Mouse (Mus musculus): ENCODE data around the gene Nfib. TPM values are rescaled to one million over a fixed set of nuclear protein-coding genes. Genes with fewer than 3 reads are reported as not detected.
A peak's percentile ranks its signal among the peaks of the same experiment; 100 is the strongest.

Gene Nfib
- total and polyA plus RNA-seq, 3 experiments = 0.04 to 0.11 (median 0.09) TPM

GRCm38 (mm10) chr4:82289596-82289995 lies 416.0 kb downstream of the Nfib start:
- Histone ChIP-seq H3K27ac (ENCODE audit: insufficient read depth, low read depth) (no peak overlapping the region), H3K4me1 (ENCODE audit: control insufficient read depth in 1 of 2, insufficient read depth in 2 of 2) (peaks cover 5 to 23% of the 10 kb centered on the region in 2 experiments; a peak in 3 of 4 replicates), H3K9me3 (replicated peaks; ENCODE audit: low read length) (no peaks in the 10 kb centered on the region), H3K36me3 (replicated peaks in 1 of 2; ENCODE audit: control insufficient read depth in 1 of 2, insufficient read depth in 1 of 2, low read length in 1 of 2) (no peaks in the 10 kb centered on the region), H3K4me3 (replicated peaks in 1 of 3; ENCODE audit: low read depth in 2 of 3, low read length in 2 of 3, poor library complexity in 1 of 3) (no peak overlapping the region), H3K4me2 (ENCODE audit: insufficient read depth, low read depth, poor library complexity, severe bottlenecking) (no peak overlapping the region), H3K27me3 (replicated peaks) (no peaks in the 10 kb centered on the region), H3K9ac (ENCODE audit: insufficient read depth, low read depth) (no peak overlapping the region), H3K79me2 (replicated peaks; ENCODE audit: control insufficient read depth, extremely low read depth, insufficient read depth, poor library complexity, severe bottlenecking) (no peaks in the 10 kb centered on the region)
- peak; percentile 16 for DNase-seq (ENCODE audit: extremely low read depth)
- dilution Hi-C loops (cut with MboI; ENCODE audit: extremely low pct_ligation_motif_present, extremely low pct_unique_long_range_greater_than_20kb, low sequenced_read_pairs) (no loop called here), in situ Hi-C loops (cut with MboI; ENCODE audit: low pct_ligation_motif_present, low pct_unique_long_range_greater_than_20kb, low sequenced_read_pairs) (no loop called here)
- TF ChIP-seq SMC3 (IDR thresholded peaks at IDR 0.05; ENCODE audit: low read depth, low read length) (no peak), CTCF (conservative IDR thresholded peaks at IDR 0.05 in 1 of 2, IDR thresholded peaks at IDR 0.05 in 1 of 2; ENCODE audit: low read depth in 2 of 2, low read length in 2 of 2) (no peak), GABPA (IDR thresholded peaks at IDR 0.05; ENCODE audit: insufficient replicate concordance, low read depth, low read length) (no peak), ETS1 (conservative IDR thresholded peaks at IDR 0.05; ENCODE audit: low read depth, low read length) (no peak), MYC (IDR thresholded peaks at IDR 0.05; ENCODE audit: low read depth, low read length) (no peak), IRF4 (IDR thresholded peaks at IDR 0.05; ENCODE audit: low read depth, low read length) (no peak), JUND (conservative IDR thresholded peaks at IDR 0.05; ENCODE audit: low read depth, low read length) (no peak), POLR2AphosphoS2 (IDR thresholded peaks at IDR 0.05; ENCODE audit: low read depth, low read length) (no peak), MEF2A (IDR thresholded peaks at IDR 0.05; ENCODE audit: borderline replicate concordance, low read depth, low read length) (no peak), USF1 (IDR thresholded peaks at IDR 0.05; ENCODE audit: low read depth, low read length) (no peak)

- TF ChIP-seq CHD1 (IDR thresholded peaks at IDR 0.05; ENCODE audit: low read depth, low read length) (no peak), EP300 (IDR thresholded peaks at IDR 0.05; ENCODE audit: low read length) (no peak)
- H3K9me3 ChIP-seq (replicated peaks; ENCODE audit: low read length) = no peaks in the 10 kb centered on the region
- no peak overlapping the region for H3K4me2 ChIP-seq (ENCODE audit: insufficient read depth, low read depth, poor library complexity, severe bottlenecking)
- no peak overlapping the region for H3K4me3 ChIP-seq (replicated peaks in 1 of 3; ENCODE audit: low read depth in 2 of 3, low read length in 2 of 3, poor library complexity in 1 of 3)
- dilution Hi-C loops (cut with MboI; ENCODE audit: extremely low pct_ligation_motif_present, extremely low pct_unique_long_range_greater_than_20kb, low sequenced_read_pairs) (no loop called here), in situ Hi-C loops (cut with MboI; ENCODE audit: low pct_ligation_motif_present, low pct_unique_long_range_greater_than_20kb, low sequenced_read_pairs) (no loop called here)
- H3K79me2 ChIP-seq (replicated peaks; ENCODE audit: control insufficient read depth, extremely low read depth, insufficient read depth, poor library complexity, severe bottlenecking) = no peaks in the 10 kb centered on the region
- no peak overlapping the region for H3K9ac ChIP-seq (ENCODE audit: insufficient read depth, low read depth)
- H3K27me3 ChIP-seq (replicated peaks) = no peaks in the 10 kb centered on the region
- no peak for DNase-seq (ENCODE audit: extremely low read depth)
- H3K27ac ChIP-seq (ENCODE audit: insufficient read depth, low read depth) = no peak overlapping the region
- no peaks in the 10 kb centered on the region for H3K36me3 ChIP-seq (replicated peaks in 1 of 2; ENCODE audit: control insufficient read depth in 1 of 2, insufficient read depth in 1 of 2, low read length in 1 of 2)
- H3K4me1 ChIP-seq (ENCODE audit: control insufficient read depth in 1 of 2, insufficient read depth in 2 of 2) = peaks cover 5 to 23% of the 10 kb centered on the region in 2 experiments; a peak in 3 of 4 replicates
Measured at GRCm38 (mm10) chr4:82288138-82288537, 417.4 kb downstream of the Nfib start.

- H3K4me2 ChIP-seq (ENCODE audit: insufficient read depth, low read depth, poor library complexity, severe bottlenecking) = no peak overlapping the region
- DNase-seq (ENCODE audit: extremely low read depth) = peak; percentile 13
- H3K9me3 ChIP-seq (replicated peaks; ENCODE audit: low read length) = no peaks in the 10 kb centered on the region
- no peaks in the 10 kb centered on the region for H3K27me3 ChIP-seq (replicated peaks)
- H3K27ac ChIP-seq (ENCODE audit: insufficient read depth, low read depth) = no peak overlapping the region
- no peak overlapping the region for H3K4me3 ChIP-seq (replicated peaks in 1 of 3; ENCODE audit: low read depth in 2 of 3, low read length in 2 of 3, poor library complexity in 1 of 3)
- TF ChIP-seq MXI1 (IDR thresholded peaks at IDR 0.05; ENCODE audit: low read depth, low read length) (no peak), JUN (IDR thresholded peaks at IDR 0.05; ENCODE audit: insufficient read depth, low read depth, low read length) (no peak), POLR2A (IDR thresholded peaks at IDR 0.05; ENCODE audit: low read depth, low read length) (no peak), JUND (conservative IDR thresholded peaks at IDR 0.05; ENCODE audit: low read depth, low read length) (no peak), RCOR1 (conservative IDR thresholded peaks at IDR 0.05; ENCODE audit: low read depth, low read length) (no peak), HCFC1 (IDR thresholded peaks at IDR 0.05; ENCODE audit: low read depth, low read length) (no peak), MYC (IDR thresholded peaks at IDR 0.05; ENCODE audit: low read depth, low read length) (no peak), SIN3A (IDR thresholded peaks at IDR 0.05; ENCODE audit: low read length) (no peak)
- in situ Hi-C loops (cut with MboI; ENCODE audit: low pct_ligation_motif_present, low pct_unique_long_range_greater_than_20kb, low sequenced_read_pairs) (no loop called here), dilution Hi-C loops (cut with MboI; ENCODE audit: extremely low pct_ligation_motif_present, extremely low pct_unique_long_range_greater_than_20kb, low sequenced_read_pairs) (no loop called here)
- no peaks in the 10 kb centered on the region for H3K79me2 ChIP-seq (replicated peaks; ENCODE audit: control insufficient read depth, extremely low read depth, insufficient read depth, poor library complexity, severe bottlenecking)
- peaks cover 5 to 23% of the 10 kb centered on the region in 2 experiments; a peak in 3 of 4 replicates for H3K4me1 ChIP-seq (ENCODE audit: control insufficient read depth in 1 of 2, insufficient read depth in 2 of 2)
- H3K36me3 ChIP-seq (replicated peaks in 1 of 2; ENCODE audit: control insufficient read depth in 1 of 2, insufficient read depth in 1 of 2, low read length in 1 of 2) = no peaks in the 10 kb centered on the region
- no peak overlapping the region for H3K9ac ChIP-seq (ENCODE audit: insufficient read depth, low read depth)
Measured at GRCm38 (mm10) chr4:82287454-82287853, 418.1 kb downstream of the Nfib start.

Measured in CH12.LX (cell line).